Mouse (Mus musculus) adrenal gland, postnatal 10 days (tissue): Measurements from ENCODE around the gene Gdf2. TPM values are rescaled to one million over a fixed set of nuclear protein-coding genes. Genes with fewer than 3 reads are reported as not detected.

ENCODE experiments used
- DNase-seq: peaks from one replicate; pipeline ENCODE4 v3.0.0; 2021; ENCODE audit warnings: mixed read lengths
- long read RNA-seq, 2 experiments: library from polyadenylated mRNA; stranded (forward); transcript quantifications; one replicate each; pipeline ENCODE4 v2.0.0; 2021
- total RNA-seq, 2 experiments: library from RNA; stranded (reverse); gene quantifications; 2 replicates each; pipeline ENCODE4 v1.2.3; 2021

The Gdf2 gene
- 1 to 10 TPM; 1.9 to 4.8 TPM for total RNA-seq
- long read RNA-seq, experiment 1, partial matches to known transcripts, result 0 of 2 reads
- long read RNA-seq, experiment 1, other reads (novel, unspliced or antisense), result 1 of 2 reads
- long read RNA-seq, experiment 2, result 0 reads

DNA sequence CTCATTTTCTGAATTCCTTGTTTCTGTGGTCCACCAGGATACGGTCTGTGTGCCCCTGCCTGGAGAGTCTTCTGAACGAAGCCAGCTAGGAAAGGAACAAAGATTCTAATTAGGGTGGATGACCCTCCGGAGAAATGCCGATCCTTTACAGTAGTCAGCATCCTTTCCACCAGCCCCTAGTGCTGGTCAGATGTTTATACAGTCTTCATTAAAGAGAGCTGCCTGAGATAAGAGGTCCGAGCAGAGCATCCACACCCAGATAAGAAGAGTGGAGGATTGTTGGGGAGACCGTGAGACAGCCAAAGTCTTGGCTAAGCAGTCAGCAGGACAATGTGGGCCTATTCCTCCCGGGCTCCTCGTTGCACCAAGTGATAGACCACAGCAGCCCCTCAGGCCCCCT, at the start of gene Gdf2:
TSS of gene Gdf2 (plus strand) at position 301 of the 400 bp plus-strand sequence.
- no peak for DNase-seq

DNA sequence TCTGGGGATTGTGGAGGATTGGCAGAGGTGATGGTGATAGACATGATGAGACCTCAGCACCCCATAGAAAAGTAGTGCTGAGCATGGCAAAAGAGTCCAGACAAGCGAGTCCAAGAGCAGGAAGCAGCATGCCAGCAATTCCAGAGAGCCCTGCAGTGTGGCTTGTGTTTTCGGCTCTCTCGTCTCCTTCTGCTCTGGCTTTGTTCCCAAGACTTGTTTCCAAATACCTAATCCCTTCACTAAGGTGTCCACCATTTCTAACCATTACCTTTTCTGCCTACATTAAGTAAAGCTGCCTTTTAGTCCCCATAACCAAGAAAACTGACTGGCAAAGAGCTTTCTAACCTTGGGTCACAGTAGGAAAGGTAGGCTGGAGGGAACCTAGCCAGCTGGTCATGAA, 49.3 kb upstream of the Gdf2 start:
- no peak for DNase-seq

GRCm38 (mm10) chr14:33895777-33896176, 45.1 kb upstream of the Gdf2 start:
- no peak for DNase-seq

- DNase-seq, result peak; percentile 18
Measured at GRCm38 (mm10) chr14:33896628-33897300, 44.1 kb upstream of the Gdf2 start.

DNA sequence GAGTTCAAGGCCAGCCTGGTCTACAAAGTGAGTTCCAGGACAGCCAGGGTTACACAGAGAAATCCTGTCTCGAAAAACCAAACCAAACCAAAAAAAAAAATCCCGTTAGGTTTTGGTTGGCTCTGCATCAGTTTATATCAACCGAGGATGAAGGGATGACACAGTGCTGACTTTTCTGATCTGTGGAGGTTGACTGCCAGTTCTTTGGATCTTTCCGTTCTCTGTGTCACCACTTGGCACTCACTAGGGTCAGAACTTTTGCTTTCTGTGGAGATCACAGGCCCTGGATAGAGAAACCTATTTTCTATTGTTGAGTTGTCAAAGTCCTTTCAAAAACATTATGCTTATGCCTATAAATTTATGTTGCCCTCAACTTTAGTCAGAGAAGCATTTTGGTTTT, 38.1 kb upstream of the Gdf2 start:
- no peak for DNase-seq

DNA sequence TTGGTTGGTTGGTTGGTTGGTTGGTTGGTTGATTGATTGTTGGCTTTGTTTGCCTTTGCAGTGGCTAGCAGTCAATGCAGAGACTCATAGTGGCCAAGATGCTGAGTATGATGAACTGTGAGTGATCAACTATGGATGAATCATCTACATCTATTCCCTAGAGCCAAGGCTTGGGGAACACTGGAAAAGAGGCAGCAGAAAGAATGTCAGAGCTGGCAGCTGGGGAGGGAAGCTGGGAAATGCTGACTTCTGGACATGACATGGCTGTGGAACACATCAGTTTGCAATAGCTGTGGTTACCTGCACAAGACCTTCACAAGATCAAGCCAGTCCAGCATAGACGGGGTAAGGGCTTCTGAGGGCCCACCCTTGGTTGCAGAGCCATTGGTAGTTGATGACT, 37.6 kb upstream of the Gdf2 start:
- DNase-seq, result no peak

DNA sequence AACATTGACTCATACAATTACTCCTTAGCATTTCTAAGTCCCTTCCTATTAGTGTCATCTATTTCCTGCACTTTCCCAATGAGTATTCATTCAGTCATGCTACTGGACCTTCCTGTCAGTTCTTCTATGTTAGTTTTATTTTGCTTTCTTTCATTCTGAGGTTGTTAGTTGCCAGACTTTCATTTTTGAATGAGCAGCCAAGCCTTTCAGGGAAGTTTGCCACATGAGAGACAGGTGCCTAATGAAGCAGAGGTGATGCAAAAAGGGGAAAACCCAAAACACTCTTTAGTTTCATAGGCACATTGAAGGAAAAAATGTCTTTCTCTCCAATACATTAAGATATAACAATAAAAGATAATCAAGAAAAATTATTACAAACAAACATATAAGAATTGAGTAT, 36.0 kb upstream of the Gdf2 start:
- DNase-seq, result no peak

GRCm38 (mm10) chr14:33913727-33914126, 27.1 kb upstream of the Gdf2 start:
- DNase-seq, result peak; percentile 82

GRCm38 (mm10) chr14:33914206-33914605, 26.6 kb upstream of the Gdf2 start:
- no peak for DNase-seq

DNA sequence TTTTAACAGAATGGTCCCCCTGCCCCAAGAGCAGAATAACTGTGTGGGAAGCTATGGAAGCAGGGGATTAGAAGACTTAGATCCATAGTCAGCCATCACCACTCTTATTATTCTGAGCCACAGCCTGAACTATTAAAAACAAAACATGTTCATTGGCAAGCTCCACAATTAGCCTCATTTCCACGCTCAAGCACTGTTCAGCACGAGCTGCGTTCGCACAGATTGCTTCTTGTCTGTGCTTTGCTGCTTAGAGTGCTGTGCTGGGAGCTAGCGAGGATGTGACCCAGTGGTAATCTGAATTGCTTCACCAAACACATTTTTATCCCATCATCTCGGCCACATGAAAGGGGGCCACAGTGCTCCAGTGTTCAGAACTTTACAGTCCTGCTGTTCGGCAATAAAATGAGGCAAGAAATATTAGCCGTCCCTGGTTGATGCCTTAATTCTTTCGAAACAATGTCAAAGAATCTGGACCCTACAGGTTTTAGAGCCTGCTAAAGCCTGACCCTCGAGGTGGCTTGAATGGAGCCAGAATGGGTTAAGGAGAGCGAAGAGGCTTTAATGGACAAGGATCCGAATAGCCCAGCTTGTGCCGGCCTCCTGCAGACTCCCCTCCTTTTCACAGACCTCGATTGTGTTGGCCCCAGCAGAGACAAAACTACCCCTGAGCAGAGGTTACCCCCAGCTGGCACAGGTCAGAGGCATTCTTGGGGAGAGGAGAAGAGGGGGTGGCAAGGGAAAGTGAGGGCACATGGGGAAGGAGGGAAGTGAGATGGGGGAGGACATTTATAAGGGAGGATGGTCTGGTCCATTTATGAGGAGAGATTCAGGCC, 19.9 kb upstream of the Gdf2 start:
- DNase-seq, result no peak

DNA sequence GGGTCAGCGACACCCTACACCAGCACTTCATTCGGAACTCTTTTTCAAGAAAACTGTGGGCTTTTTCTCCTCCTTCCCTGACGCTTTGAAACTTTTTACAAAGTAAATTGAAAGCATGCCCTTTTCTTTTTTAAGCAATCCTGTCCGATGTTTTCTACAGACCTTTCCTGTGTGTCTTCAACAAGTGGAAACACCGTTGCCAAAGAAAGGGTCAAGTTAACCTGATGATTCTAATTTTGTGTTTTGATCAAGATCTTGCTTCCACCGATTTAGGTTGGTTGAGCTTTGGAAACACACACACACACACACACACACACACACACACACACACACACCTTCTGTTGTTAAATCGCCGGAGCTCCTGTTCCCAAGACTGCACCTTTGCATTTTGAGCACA, 18.1 kb upstream of the Gdf2 start:
- no peak for DNase-seq

GRCm38 (mm10) chr14:33923168-33924070, 17.4 kb upstream of the Gdf2 start, which contains the start of gene Gdf10:
Gene Gdf10, plus strand, starts transcription at chr14:33923587.
- peak; percentile 59 for DNase-seq

GRCm38 (mm10) chr14:33931853-33932252, 9.0 kb upstream of the Gdf2 start:
- no peak for DNase-seq

DNA sequence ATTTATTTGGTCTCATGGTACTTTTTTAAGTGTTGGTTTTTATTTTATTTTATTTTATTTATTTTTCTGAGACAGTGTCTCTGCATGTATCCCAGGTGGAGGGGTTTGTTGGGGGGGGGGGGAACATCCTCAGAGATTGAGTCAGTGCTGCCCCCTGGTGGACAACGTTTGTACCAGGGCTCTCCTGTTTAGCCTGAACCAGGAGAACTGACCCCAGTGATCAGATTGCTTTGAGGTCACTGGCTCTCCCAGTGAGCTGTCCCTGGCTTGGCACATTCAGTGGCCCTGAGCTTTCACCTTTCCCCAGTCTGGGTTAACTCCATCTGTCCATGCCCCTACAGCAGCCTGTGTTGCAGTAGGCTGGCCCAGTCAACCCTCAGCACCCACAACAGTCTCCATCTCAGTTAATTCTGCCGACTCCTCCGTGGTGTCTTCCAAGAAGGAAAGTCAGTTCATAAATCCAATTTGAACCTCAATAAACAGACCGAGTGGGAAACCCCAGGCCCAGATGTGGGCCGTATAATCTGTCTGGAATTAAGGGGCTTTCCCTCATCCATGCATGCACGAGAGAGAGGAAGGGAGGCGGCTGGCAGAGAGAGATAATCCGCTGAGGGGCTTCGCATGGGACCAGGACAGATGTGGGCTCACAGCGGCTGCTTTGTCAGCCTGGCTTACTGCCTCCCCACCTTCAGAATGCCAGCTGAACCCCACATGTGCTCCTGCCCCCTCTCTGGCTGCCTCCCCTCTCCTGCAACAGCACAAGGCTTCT, 7.7 kb upstream of the Gdf2 start:
- DNase-seq, result peak; percentile 81

DNA sequence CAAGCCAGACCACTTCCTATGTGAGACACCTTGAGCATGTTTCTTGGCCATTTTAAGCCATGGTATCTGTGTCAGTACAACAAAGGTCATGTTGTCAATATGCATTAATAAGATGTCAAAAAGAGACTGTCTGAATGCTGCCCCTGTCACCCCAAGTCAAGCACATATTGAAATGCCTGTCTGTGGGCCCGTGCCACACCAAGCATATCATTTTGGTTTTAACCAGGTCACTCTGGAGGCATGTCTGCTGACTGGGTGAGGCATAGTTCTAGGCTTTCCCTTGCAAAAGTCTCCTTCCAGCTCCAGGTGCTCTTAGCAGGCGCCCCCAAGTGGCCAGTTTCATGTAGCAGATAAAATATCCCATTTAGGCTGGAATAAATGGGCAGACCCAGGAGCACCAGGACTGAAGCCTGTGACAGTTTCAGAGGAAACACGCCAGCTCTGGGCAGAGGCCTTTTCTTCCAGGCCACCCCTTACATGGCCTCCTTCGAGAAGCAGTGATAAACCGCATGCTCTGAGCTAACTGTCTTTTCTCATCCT, 7.0 kb upstream of the Gdf2 start:
- peak; percentile 74 for DNase-seq

DNA sequence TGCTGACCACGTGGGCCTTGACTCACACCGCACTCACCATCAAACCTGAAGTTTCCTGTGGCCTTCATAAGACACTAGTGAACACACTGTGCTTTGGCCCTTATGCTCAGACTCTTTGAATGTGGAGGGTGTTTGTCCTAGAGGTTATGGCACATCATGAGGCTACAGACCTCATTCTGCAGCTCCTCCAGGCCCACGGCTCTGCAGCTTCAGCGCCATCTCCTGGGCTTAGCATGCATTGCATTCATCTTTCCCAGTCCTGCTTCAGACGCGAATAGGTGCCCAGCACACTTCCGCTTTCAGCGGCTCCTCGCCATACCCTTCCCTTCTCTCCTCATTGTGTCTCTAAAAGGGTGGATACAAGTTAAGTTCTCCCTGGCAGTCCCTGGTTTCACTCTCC, 1.7 kb upstream of the Gdf2 start:
- peak; percentile 85 for DNase-seq

DNA sequence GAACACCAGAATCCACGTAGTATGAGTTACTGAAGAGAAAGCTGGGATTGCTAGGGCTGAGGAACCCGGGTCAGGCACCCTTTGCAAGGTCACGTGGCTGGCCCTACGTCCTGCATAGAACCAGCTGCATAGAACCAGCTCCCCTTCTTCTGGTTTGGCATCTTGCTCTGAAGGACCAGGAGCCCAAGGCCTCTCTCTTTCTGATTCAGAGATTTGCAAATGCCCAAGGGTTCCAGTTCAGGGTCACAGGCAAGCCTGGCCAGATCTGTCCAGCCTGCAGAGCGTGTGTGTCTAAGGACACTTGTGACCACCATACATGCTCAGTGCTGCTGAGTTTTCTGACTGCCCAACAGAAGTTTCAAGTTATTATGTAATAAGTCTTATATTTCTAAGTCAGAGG, 1.4 kb downstream of the Gdf2 start:
- peak; percentile 56 for DNase-seq

DNA sequence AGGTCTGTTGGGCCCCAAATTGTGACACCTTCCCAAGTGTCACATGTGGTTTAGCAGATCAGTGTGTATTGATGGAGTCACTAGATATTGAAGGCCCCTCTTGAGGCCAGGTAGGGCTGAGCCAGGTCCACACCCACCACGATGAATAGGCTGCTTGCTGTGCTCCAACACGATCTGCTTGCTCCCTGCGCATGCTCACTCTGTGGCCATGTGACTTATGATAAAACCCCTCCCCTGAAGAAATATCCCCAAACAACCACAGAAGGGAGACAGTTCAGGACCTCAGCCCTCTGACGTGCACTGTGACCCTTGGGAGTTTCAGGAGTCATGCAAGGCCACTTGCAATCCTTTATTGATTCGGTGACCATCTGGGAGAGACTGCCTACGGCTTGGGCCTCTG, 5.3 kb downstream of the Gdf2 start:
- no peak for DNase-seq

DNA sequence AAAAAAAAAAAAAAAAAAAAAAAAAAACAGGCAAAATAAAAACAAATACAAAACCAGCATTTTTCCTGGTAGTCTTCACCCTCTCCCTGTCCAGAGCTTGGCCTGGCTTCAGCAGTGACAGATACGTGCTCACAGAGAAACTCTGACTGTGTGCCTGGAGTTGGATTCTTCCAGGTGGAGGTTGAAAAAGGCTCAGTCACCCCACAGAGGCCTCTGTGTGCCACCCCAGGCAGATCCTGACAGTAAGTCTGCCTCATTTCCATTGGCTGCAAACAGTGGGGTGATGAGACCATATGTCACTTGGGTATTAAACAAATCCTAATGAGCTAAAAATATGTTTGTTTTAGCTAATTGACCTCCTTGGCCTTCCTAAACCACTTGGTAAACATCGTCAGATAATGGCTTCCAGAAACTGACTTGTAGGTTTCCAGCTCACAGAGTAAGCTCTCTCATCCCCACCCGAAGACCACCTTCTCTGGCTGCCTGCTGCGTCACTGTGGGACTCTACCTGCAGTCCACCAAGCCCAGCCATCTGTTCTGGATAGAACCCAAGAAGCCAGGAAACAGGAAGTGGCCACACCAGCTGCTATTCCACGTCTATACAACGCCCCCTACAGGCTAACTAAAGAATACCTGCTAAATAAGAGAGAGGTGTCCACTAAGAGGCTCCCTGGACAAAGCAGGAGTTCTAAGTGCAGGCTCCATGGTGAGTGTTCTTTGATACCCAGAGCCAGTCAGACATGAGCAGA, 11.6 kb downstream of the Gdf2 start:
- no peak for DNase-seq

DNA sequence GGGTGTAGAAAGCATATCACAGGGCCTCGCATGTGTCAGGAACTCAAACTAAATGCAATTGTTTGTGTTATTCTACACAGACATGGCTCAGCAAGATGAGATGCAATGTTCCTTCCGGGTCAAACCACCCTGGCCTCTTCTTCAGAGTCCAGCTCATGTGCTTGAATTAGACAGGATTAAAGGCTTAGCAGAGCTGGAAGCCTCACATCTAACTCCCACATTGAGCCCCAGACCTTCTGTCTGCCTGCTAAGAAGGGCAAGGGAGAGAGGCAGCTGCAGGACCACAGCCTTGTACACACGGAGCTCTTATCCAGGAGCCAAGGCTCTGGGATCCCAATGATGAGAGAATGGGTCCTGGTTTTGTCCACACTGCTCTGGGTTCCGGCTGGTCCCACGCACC, 12.9 kb downstream of the Gdf2 start, which contains the start of gene Rbp3:
TSS of gene Rbp3 (plus strand) at position 243 of the 400 bp plus-strand sequence.
- DNase-seq, result no peak
